Comparison of ENCODE assay signal across 9 mouse cellular contexts in genomic region chr5:45925879-45926410, GRCm38 (mm10).
DNase-seq lines count a peak whose midpoint lies in the region; ATAC-seq and TF ChIP-seq lines count a peak whose summit lies in the region.
"Had no signal": no experiment of that assay in that cellular context is flagged by ENCODE, and none has a peak within 500 bp of the region (broad histone marks: within the 10 kb centered on the region; RNA-seq: fewer than 3 reads in every experiment).

No protein-coding gene starts in this region.

- TF ChIP-seq POLR2A in spleen, adult 2 months (IDR thresholded peaks at IDR 0.05; ENCODE audit: low read depth, low read length), result no peak

- H3K9ac ChIP-seq in kidney, embryonic 15.5 days, result no peak overlapping the region
- H3K9ac ChIP-seq in stomach, embryonic 15.5 days, result no peak overlapping the region

- no peaks in the 10 kb centered on the region for H3K9me3 ChIP-seq in kidney, embryonic 15.5 days (replicated peaks)
- no peaks in the 10 kb centered on the region for H3K9me3 ChIP-seq in stomach, embryonic 15.5 days

- no peaks in the 10 kb centered on the region for H3K27me3 ChIP-seq in spleen, adult 2 months (ENCODE audit: control insufficient read depth, insufficient read depth, low read length)
- H3K27me3 ChIP-seq in kidney, embryonic 15.5 days, result no peaks in the 10 kb centered on the region
- no peaks in the 10 kb centered on the region for H3K27me3 ChIP-seq in stomach, embryonic 15.5 days (replicated peaks)

- peak; percentile 10 to 11 for DNase-seq in spleen, adult 2 months (ENCODE audit: low read depth in 1 of 2, low spot score in 2 of 2)
- DNase-seq in spleen, postnatal 14 days (ENCODE audit: low spot score in 2 of 2), result no peak
- no peak for DNase-seq in left cerebral cortex, postnatal 4 days
- no peak for DNase-seq in adrenal gland, adult (ENCODE audit: inconsistent age in 2 of 2, low spot score in 1 of 2)
- no peak for DNase-seq in ovary, adult 18-20 months (ENCODE audit: low spot score)
- DNase-seq: cerebellum, postnatal 10 days had no signal

- H3K27ac ChIP-seq in spleen, adult 2 months (ENCODE audit: insufficient read depth, low read length), result peak overlapping the region; percentile 42; the same call in 1 of the 2 replicates
- peak overlapping the region; percentile 67 for H3K27ac ChIP-seq in kidney, embryonic 15.5 days
- peak overlapping the region; percentile 69 for H3K27ac ChIP-seq in stomach, embryonic 15.5 days

- peaks cover 3% of the 10 kb centered on the region for H3K4me1 ChIP-seq in spleen, adult 2 months (ENCODE audit: control insufficient read depth, insufficient read depth, insufficient read length)
- H3K4me1 ChIP-seq in kidney, embryonic 15.5 days, result peaks cover 6% of the 10 kb centered on the region; the same call in 1 of the 2 replicates
- no peaks in the 10 kb centered on the region for H3K4me1 ChIP-seq in stomach, embryonic 15.5 days

- H3K36me3 ChIP-seq in spleen, adult 2 months (ENCODE audit: control insufficient read depth, insufficient read depth, low read length), result no peaks in the 10 kb centered on the region
- no peaks in the 10 kb centered on the region for H3K36me3 ChIP-seq in kidney, embryonic 15.5 days
- no peaks in the 10 kb centered on the region for H3K36me3 ChIP-seq in stomach, embryonic 15.5 days

- intact Hi-C loops in left cerebral cortex, postnatal 4 days (cut with DNase I), result no loop called here

- peak; percentile 63 for ATAC-seq in granulocyte monocyte progenitor cell, adult 5-6 weeks (replicated peaks; ENCODE audit: poor library complexity, severe bottlenecking)
- peak; percentile 81 for ATAC-seq in kidney, embryonic 15.5 days (replicated peaks; ENCODE audit: low FRiP score)
- peak; percentile 47; the same call in 1 of the 2 replicates for ATAC-seq in stomach, embryonic 15.5 days (ENCODE audit: insufficient read depth, low FRiP score, low read depth)

- no peak for TF ChIP-seq CTCF in spleen, adult 2 months (IDR thresholded peaks at IDR 0.05; ENCODE audit: extremely low read depth, insufficient read depth, insufficient read length, insufficient replicate concordance)

- WGBS in spleen, adult 2 months, result 3% methylated on average over 9 of the region's 9 CpGs
- WGBS in kidney, embryonic 15.5 days, result 38% methylated on average over 9 of the region's 9 CpGs
- 46% methylated on average over 9 of the region's 9 CpGs for WGBS in stomach, embryonic 15.5 days

- H3K4me3 ChIP-seq in spleen, adult 2 months (ENCODE audit: extremely low read depth, insufficient read depth, insufficient read length), result peak overlapping the region; percentile 16; the same call in 1 of the 2 replicates
- H3K4me3 ChIP-seq in kidney, embryonic 15.5 days (replicated peaks), result no peak overlapping the region
- H3K4me3 ChIP-seq in stomach, embryonic 15.5 days (replicated peaks), result no peak overlapping the region

- H3K4me2 ChIP-seq in kidney, embryonic 15.5 days, result peak overlapping the region; percentile 25
- peak overlapping the region; percentile 8; the same call in 1 of the 2 replicates for H3K4me2 ChIP-seq in stomach, embryonic 15.5 days

Comparison
In these comparisons a context has a peak if more than half of its experiments do, and no peak if none do; other contexts are left out.
1. DNase-seq: peak in spleen, adult 2 months (2 of 2); none in spleen, postnatal 14 days (0 of 2), left cerebral cortex, postnatal 4 days (single experiment), adrenal gland, adult (0 of 2) and ovary, adult 18-20 months (single experiment).
2. Peak in every context shown above with its lines, with median percentiles within 50 percentile points of each other: H3K27ac ChIP-seq and ATAC-seq.